Mouse (Mus musculus) erythroid progenitor cell, adult 5-6 weeks (primary cell): ENCODE results near the gene Slc22a5. TPM values are rescaled to one million over a fixed set of nuclear protein-coding genes. Genes with fewer than 3 reads are reported as not detected.
"Not testable (repeated sequence)": the region's sequence is repeated elsewhere in the genome, so short reads cannot be mapped to it uniquely, and the experiment has no call there.

Source experiments
- ATAC-seq: replicated peaks from 2 replicates; pipeline ENCODE4 v1.8.0; 2016; ENCODE audit warnings: moderate number of reproducible peaks, mild to moderate bottlenecking, moderate TSS enrichment, inconsistent platforms; ENCODE audit not compliant: poor library complexity, low FRiP score, severe bottlenecking
- total RNA-seq, 2 experiments: library from RNA; stranded (forward) in 1 of 2; stranded (reverse) in 1 of 2; fragments of 150-400 nt in 1 of 2; fragments of 186-747, 209-891 nt in 1 of 2; gene quantifications; 2 replicates each; pipeline versions ENCODE4 v1.2.3 to v1.2.4; 2015 to 2017; ENCODE audit warnings: low replicate concordance in 2 of 2

Gene Slc22a5
- total RNA-seq, 2 experiments from 2014 or later: 2.1 to 3.7 TPM

DNA sequence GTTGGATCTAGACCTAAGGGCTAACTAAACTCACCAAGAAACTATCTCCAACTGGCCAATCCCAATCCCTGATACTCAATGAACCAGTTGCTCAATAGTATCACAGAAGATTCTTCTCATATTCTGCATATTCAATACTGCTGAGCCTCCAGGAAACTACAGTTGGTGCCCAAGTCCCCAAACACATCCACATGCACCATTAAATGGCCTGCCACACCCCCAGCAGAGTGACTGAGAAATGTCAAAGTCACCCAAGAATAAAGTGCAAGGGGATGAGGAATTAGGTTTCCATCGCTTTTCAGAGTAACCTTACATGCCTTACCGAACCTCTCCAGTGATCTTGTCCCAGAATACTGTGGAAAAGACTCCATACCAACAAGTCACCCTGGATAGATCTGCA, 1.2 kb downstream of the Slc22a5 start:
- no peak for ATAC-seq

- ATAC-seq: no peak
Observed at GRCm38 (mm10) chr11:53889091-53889645, 2.3 kb downstream of the Slc22a5 start.

GRCm38 (mm10) chr11:53888242-53888641, 3.2 kb downstream of the Slc22a5 start:
- ATAC-seq: no peak

DNA sequence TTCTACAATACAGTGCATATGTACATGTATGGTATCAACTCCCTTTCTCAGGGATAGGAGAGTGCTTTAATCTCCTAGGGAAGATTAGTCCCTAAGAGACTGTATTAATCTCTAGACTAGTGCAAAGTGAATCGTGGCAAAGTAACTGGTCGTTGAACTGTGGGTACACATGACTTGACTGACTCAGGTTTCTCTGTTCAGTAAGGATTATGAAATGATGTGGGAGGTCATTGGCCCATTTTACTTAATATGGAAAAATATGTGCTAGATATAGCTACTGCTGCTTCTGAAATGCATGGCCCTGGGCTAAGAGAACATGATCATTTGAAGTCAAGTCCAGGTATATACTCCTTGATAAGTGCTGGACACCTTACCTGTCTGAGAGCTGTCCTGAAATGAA, 8.2 kb downstream of the Slc22a5 start:
- ATAC-seq: no peak

DNA sequence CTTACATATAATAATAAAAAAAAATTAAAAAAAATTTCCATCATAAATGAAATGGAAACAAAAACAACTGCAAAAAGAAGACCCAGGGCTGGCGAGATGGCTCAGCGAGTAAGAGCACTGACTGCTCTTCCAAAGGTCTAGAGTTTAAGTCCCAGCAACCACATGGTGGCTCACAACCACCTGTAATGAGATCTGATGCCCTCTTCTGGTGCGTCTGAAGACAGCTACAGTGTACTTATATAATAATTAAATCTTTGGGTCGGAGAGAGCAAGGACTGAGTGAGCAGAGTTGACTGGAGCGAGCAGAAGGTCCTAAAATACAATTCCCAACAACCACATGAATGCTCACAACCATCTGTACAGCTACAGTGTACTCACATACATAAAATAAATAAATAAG, 13.4 kb downstream of the Slc22a5 start:
- not testable (repeated sequence) for ATAC-seq

- ATAC-seq: no peak
Observed at GRCm38 (mm10) chr11:53876488-53876887, 15.0 kb downstream of the Slc22a5 start.

DNA sequence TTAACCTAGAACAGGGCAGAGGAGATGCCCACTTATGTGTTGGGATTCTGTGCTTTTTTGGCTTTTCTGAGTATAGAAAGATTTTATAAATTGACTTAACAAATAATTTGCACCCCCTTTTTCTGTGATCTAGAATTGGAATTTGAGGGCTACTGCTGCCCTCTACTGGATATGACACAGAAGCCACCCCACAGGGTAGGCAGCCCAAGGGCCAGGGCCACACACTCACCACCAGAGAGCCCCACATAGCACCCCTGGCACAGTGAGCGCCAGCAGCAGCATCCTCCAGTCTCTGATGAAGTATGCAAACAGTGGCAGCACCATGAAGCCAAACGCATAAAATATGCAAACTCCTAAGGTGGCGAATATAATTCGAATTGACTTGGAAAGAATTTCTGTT, 16.8 kb downstream of the Slc22a5 start:
- ATAC-seq: no peak

DNA sequence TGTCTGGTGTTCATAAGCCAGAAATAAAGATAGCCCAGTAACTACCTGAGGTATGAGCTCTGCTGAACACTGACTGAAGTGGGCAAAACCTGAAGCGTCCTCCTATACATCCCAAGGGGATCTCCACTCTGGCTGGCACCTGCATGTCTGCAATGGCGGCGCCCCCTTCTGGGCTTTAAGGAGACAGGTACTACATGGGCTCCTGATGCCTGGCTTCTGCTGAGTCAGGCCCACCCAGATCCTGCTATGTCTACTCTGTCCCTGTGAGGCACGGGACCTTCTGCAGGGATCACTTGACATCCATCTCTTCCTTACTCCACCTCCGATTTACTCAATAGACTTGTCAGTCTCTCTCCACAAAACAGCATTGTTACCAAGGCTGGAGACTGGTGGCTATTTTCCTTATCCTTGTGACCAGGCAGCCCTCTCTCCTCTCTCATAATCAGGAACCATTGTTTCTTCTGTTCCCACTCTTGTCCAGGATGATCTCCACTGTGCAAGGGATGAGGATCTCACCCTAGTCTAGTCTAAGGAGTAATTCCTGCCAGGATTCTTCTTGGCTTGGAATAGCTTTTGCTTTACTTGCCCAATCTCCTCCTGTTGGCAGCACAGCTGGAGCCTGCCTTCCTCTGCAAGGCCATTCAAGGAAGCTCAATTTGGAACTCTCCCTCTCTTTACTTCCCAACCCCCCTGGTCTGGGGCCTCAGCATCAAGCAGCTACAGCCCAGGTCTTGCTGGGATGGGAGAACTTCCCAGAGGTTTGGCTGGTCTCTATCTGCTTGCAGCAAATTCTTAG, 17.4 kb downstream of the Slc22a5 start:
- ATAC-seq: 0 out of 2 replicates have a peak, but pooled peaks have one; percentile 28

DNA sequence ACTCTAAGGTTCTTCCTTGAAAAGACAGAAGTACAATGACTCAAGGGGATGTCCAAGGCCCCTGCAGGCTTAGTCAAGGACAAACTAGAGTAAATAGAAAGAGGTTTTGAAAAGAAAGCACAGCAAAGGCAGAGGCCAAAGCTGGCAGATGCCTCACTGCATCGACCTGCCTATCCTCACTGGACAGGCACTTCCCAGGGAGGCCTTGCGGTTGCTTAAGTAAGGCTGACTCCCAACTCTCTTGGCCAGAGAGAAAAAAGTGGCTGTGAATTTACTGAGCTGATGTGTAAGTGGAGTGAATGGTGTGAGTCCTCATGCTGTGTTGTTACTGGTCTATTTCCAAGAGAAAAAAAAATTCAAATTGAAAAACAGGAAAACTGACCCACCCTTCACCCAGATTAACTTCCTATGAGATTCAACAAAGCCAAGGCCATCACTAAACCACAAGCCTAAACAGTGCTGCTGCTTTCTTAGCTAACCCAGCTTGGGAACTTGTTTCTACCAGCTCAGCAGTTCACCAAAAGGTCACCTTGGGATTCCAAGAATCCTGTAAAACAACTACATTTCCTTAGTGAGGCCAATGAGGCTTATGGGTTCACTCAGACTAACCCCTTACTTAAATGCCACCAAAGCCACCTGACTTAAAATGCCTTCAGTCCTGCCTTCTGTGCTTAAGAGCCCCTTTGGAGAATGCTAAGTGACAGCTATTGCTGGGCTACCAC, 19.5 kb downstream of the Slc22a5 start:
- no peak for ATAC-seq

DNA sequence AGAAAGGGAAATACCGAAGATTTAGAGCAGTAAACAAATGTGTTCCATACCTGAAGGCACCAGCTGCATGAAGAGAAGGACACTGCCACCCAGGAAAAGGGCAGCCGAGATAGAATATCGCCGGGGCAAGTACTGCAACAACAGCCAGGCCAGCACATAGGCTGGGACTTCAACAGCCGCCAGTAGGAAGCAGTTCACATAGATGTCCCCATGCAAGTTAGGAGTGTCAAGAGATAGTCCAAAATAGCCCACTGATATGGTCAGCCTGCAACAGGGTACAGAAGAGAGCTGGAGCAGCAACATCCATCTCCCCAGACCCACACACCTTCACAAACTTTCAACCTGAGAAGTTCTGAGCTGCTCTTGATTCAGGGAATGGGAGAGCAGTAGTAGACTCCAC, 22.3 kb downstream of the Slc22a5 start:
- ATAC-seq: no peak

DNA sequence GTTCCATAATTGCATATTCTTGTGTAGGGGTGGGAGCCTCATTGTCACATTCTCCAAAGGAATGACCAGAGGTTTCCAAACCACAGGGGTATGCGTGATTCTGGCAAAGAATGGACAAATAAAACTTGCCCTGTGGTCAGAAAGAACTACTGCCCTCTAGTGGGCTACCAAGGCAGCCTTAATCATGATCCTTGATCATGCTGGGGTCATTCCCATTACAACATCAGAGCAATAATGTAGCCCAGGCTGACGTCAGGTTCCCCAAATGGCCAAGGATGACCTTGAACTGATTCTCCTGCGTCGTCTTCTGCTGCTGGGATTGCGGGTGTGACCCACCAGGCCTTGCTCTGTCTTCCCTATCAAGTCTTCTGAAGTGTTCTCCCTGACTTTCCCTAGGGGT, 23.1 kb downstream of the Slc22a5 start:
- not testable (repeated sequence) for ATAC-seq

GRCm38 (mm10) chr11:53864724-53865310, 26.6 kb downstream of the Slc22a5 start:
- not testable (repeated sequence) for ATAC-seq

- not testable (repeated sequence) for ATAC-seq
Observed at GRCm38 (mm10) chr11:53860944-53861343, 30.5 kb downstream of the Slc22a5 start.

GRCm38 (mm10) chr11:53858761-53859580, 32.5 kb downstream of the Slc22a5 start, which contains the start of gene Gm12216:
Gene Gm12216, minus strand, starts transcription at chr11:53859256.
- peak; percentile 82 for ATAC-seq

DNA sequence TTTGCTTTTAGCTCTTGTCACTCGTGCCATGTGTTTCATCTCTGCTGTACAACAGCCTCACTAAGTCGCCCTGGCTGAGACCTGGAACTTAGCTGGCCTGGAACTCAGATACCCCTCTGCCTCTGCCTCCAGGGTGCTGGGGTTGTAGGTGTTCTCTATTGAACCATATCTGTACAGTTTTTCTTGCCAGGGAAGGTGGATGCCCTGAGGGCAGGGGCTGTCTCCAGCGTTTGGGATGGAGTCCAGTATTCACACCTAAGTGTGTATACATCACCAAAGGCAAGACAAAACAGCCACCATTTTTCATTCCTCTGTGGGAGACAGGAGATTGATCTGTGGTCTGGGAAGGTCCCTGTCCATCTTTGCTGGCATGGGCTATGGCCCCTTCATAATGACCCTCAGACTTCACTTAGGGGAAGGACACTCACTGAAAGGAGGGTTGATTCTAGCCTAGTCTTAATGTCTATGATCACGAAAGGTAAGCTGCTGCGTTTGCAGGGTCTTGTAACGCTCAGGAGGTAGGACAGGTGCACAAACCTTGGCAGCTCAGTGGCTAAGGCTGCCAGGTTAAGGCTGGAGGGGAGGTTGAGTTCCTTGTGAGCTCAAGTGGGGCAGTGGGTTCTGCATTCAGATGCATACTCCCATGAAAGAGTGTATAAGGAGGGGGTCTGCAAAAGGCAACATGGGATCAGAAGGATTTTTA, 33.3 kb downstream of the Slc22a5 start:
- ATAC-seq: no peak

DNA sequence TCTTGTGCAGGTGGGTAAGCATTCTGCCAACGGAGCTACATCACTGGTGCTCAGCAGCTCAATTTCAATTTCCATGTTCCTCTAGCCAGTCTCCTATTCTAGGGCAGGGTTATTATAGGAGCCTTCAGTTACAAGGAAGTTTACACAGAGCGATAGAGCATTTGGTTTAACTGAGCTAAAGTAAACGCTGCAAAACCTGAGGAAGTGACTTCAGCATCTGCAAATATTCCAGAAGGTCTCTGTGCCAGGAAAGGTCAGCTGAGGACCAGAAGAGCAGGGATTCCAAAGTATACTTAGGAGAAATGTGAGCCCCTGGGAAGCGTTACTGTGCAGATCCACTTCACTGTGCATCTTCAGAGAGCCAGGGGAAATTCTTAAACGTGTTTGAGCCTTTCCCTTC, 37.8 kb downstream of the Slc22a5 start:
- no peak for ATAC-seq

- no peak for ATAC-seq
Observed at GRCm38 (mm10) chr11:53851795-53852194, 39.7 kb downstream of the Slc22a5 start.

GRCm38 (mm10) chr11:53849588-53850320, 41.7 kb downstream of the Slc22a5 start:
- peak; percentile 67; the same call in 1 of the 2 replicates for ATAC-seq
